Mouse (Mus musculus): Measurements from ENCODE around the gene Grin3a. TPM values are rescaled to one million over a fixed set of nuclear protein-coding genes. Genes with fewer than 3 reads are reported as not detected.

The Grin3a gene
- polyA plus RNA-seq (2012; rRNA removed): 11.1 and 11.9 TPM in 2 replicates

DNA sequence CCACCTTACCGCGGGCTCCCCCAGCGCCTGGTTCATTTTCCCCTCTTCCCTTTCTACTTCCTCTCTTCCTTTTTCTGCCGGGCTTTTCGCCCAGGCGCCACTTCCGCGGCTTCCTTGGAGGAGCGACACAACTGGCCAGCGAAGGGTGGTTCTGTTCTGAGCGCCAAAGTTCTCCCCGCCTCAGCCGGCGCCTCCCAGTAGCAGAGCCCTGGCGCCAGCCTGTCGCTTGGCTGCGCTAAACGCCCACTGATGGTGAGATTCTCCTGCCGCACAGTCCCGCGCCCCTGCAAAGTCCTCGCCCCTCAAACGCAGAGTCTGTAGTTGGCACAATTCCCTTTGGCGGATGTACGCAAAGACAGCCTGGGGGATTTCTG is at the start of gene Grin3a:
Gene Grin3a (minus strand): TSS at position 133 of the 374 bp plus-strand sequence.
- TF ChIP-seq POLR2A (IDR thresholded peaks at IDR 0.05; ENCODE audit: borderline replicate concordance, insufficient read depth, low read length): no peak
- peak; percentile 4; the same call in 1 of the 2 replicates for TF ChIP-seq CTCF (IDR thresholded peaks at IDR 0.05; ENCODE audit: borderline replicate concordance, insufficient read depth, low read depth, low read length)
- Histone ChIP-seq H3K4me3 (replicated peaks; ENCODE audit: insufficient read depth, low read depth, low read length) (peak within 1 kb of the TSS; percentile 42), H3K27me3 (ENCODE audit: control insufficient read depth, insufficient read depth, low read length) (peaks cover 3% of the 10 kb centered on the region), H3K4me1 (ENCODE audit: control insufficient read depth, insufficient read depth, low read length) (no peaks in the 10 kb centered on the region; the same call in 1 of the 2 replicates), H3K27ac (ENCODE audit: insufficient read depth, low read length) (no peak within 1 kb of the TSS; the same call in 1 of the 2 replicates)
- under 1% methylated on average over 25 of the region's 25 CpGs for WGBS
- peak; percentile 47 for DNase-seq

DNA sequence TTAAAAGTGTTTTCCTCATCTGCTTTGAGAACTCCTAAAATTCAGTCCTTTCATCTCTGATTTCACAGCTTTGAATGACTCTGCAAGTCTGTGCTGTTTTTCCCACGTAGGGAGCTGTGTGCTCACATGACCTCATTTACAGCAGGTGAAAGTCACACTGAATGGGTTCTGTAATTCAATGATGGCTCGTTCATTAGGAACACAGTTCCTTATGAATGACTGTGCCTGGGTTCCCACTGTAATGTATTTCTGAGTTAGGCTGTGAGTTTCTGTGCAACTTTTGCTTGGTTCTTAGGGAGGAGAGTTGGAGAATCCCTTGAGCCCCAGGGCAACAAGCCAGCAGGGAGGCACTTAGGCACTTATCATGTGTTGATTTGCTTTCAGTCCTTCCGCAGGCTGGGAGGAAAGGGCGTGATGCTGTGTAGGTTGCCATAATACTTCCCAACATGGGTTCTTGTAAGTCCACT is 46.3 kb upstream of the Grin3a start:
- H3K27me3 ChIP-seq (ENCODE audit: control insufficient read depth, insufficient read depth, low read length): no peaks in the 10 kb centered on the region
- TF ChIP-seq CTCF (IDR thresholded peaks at IDR 0.05; ENCODE audit: borderline replicate concordance, insufficient read depth, low read depth, low read length): no peak
- TF ChIP-seq POLR2A (IDR thresholded peaks at IDR 0.05; ENCODE audit: borderline replicate concordance, insufficient read depth, low read length): no peak
- H3K4me3 ChIP-seq (replicated peaks; ENCODE audit: insufficient read depth, low read depth, low read length): no peak overlapping the region
- H3K27ac ChIP-seq (ENCODE audit: insufficient read depth, low read length): no peak overlapping the region
- WGBS: 15% methylated on average over 4 of the region's 4 CpGs
- peak in 1 of 2 experiments; percentile 1 for DNase-seq
- H3K4me1 ChIP-seq (ENCODE audit: control insufficient read depth, insufficient read depth, low read length): no peaks in the 10 kb centered on the region

DNA sequence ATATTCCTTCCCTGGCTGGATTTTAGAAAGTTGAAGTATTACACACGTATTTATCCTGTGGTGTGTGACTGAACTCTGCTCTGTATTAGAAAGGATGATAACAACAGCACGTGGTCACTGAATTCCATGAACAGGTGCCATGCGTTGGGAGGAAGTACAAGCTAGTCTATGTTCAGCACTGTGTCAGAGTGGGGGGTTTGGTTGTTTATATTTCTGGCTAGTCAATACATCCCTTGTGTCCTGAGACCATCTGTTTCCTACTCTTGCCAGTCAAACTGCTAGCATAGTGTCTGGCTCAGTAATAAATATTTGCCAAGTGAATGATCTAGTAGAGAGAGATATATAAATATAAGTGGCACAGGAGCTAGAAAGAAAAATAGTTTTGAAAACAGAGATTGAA is 31.5 kb upstream of the Grin3a start:
- TF ChIP-seq POLR2A (IDR thresholded peaks at IDR 0.05; ENCODE audit: borderline replicate concordance, insufficient read depth, low read length) (no peak), CTCF (IDR thresholded peaks at IDR 0.05; ENCODE audit: borderline replicate concordance, insufficient read depth, low read depth, low read length) (no peak)
- 8% methylated on average over 3 of the region's 3 CpGs for WGBS
- no peak for DNase-seq
- Histone ChIP-seq H3K4me3 (replicated peaks; ENCODE audit: insufficient read depth, low read depth, low read length) (no peak overlapping the region), H3K4me1 (ENCODE audit: control insufficient read depth, insufficient read depth, low read length) (no peaks in the 10 kb centered on the region), H3K27ac (ENCODE audit: insufficient read depth, low read length) (no peak overlapping the region), H3K27me3 (ENCODE audit: control insufficient read depth, insufficient read depth, low read length) (no peaks in the 10 kb centered on the region)

- Histone ChIP-seq H3K4me1 (ENCODE audit: control insufficient read depth, insufficient read depth, low read length) (no peaks in the 10 kb centered on the region), H3K27me3 (ENCODE audit: control insufficient read depth, insufficient read depth, low read length) (no peaks in the 10 kb centered on the region), H3K4me3 (replicated peaks; ENCODE audit: insufficient read depth, low read depth, low read length) (no peak overlapping the region), H3K27ac (ENCODE audit: insufficient read depth, low read length) (no peak overlapping the region)
- TF ChIP-seq POLR2A (IDR thresholded peaks at IDR 0.05; ENCODE audit: borderline replicate concordance, insufficient read depth, low read length): no peak
- TF ChIP-seq CTCF (IDR thresholded peaks at IDR 0.05; ENCODE audit: borderline replicate concordance, insufficient read depth, low read depth, low read length): no peak
- WGBS: 94% methylated on average over 2 of the region's 2 CpGs
- DNase-seq: no peak
Measured at GRCm38 (mm10) chr4:49860611-49861010, 15.1 kb upstream of the Grin3a start.

- peak; percentile 13 to 23 for DNase-seq
- Histone ChIP-seq H3K27ac (ENCODE audit: insufficient read depth, low read length) (no peak overlapping the region; the same call in 1 of the 2 replicates), H3K4me1 (ENCODE audit: control insufficient read depth, insufficient read depth, low read length) (no peaks in the 10 kb centered on the region; the same call in 1 of the 2 replicates), H3K4me3 (replicated peaks; ENCODE audit: insufficient read depth, low read depth, low read length) (peak overlapping the region; percentile 42), H3K27me3 (ENCODE audit: control insufficient read depth, insufficient read depth, low read length) (peaks cover 3% of the 10 kb centered on the region)
- WGBS: under 1% methylated on average over 63 of the region's 63 CpGs
- TF ChIP-seq CTCF (IDR thresholded peaks at IDR 0.05; ENCODE audit: borderline replicate concordance, insufficient read depth, low read depth, low read length): no peak
- TF ChIP-seq POLR2A (IDR thresholded peaks at IDR 0.05; ENCODE audit: borderline replicate concordance, insufficient read depth, low read length): no peak
Measured at GRCm38 (mm10) chr4:49844828-49845611, 524 bp downstream of the Grin3a start.

GRCm38 (mm10) chr4:49844274-49844827 is 1.2 kb downstream of the Grin3a start:
- whole genome bisulfite sequencing: under 1% methylated on average over 33 of the region's 33 CpGs
- peak; percentile 4 to 23 for DNase-seq
- H3K27ac ChIP-seq (ENCODE audit: insufficient read depth, low read length): no peak overlapping the region

DNA sequence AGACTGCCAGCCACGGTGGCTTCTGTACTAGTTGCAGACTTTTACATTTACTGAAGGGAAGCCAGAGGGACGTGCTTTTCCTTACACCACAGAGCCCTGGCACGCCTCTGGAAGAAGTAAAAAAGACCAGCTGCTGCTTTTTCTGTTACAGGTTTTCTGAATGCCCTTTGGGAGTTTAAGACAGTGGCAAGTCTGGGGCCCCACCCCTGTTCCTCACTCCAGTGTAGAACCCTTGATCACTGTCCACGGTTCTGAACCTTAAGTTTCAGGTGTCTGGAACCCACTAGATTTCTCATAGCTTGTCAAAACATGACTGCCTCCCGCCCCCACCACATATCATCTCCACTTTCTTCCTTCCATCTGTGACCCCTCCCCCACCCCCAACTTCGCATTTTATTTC is 1.8 kb downstream of the Grin3a start:
- TF ChIP-seq CTCF (IDR thresholded peaks at IDR 0.05; ENCODE audit: borderline replicate concordance, insufficient read depth, low read depth, low read length): no peak
- no peak for TF ChIP-seq POLR2A (IDR thresholded peaks at IDR 0.05; ENCODE audit: borderline replicate concordance, insufficient read depth, low read length)
- WGBS: 22% methylated on average over 6 of the region's 6 CpGs
- H3K4me3 ChIP-seq (replicated peaks; ENCODE audit: insufficient read depth, low read depth, low read length): peak overlapping the region; percentile 54
- H3K27me3 ChIP-seq (ENCODE audit: control insufficient read depth, insufficient read depth, low read length): peaks cover 3% of the 10 kb centered on the region
- H3K27ac ChIP-seq (ENCODE audit: insufficient read depth, low read length): no peak overlapping the region
- no peaks in the 10 kb centered on the region; the same call in 1 of the 2 replicates for H3K4me1 ChIP-seq (ENCODE audit: control insufficient read depth, insufficient read depth, low read length)
- peak in 1 of 2 experiments; percentile 9 for DNase-seq

More at GRCm38 (mm10) chr4:49844274-49844827, 1.2 kb downstream of the Grin3a start:
- H3K4me3 ChIP-seq (replicated peaks; ENCODE audit: insufficient read depth, low read depth, low read length): peak overlapping the region; percentile 54
- peaks cover 3% of the 10 kb centered on the region for H3K27me3 ChIP-seq (ENCODE audit: control insufficient read depth, insufficient read depth, low read length)
- TF ChIP-seq CTCF (IDR thresholded peaks at IDR 0.05; ENCODE audit: borderline replicate concordance, insufficient read depth, low read depth, low read length) (no peak), POLR2A (IDR thresholded peaks at IDR 0.05; ENCODE audit: borderline replicate concordance, insufficient read depth, low read length) (no peak)
- H3K4me1 ChIP-seq (ENCODE audit: control insufficient read depth, insufficient read depth, low read length): no peaks in the 10 kb centered on the region; the same call in 1 of the 2 replicates

All from cerebellum, adult 2 months (tissue).